22 mouse cellular contexts compared by ENCODE assay signal in the genomic region with DNA sequence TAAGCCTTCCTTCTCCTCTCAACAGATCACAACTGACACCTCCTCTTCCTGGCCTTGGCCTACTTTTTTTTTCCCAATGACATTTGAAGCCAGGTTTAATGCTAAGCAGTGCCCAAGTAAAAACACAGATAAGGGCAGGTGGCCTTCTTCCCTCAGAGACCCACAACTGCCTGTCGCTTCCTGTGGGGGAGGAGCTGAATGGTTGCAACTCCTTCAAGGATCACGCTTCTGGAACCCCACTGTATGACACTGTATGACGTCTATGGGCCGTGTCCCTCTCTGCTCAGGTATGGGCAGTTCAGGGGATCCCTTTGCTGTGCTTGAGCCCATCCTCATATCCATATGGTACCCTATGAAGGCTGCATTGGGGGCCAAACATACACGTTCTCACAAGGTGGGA.
DNase-seq lines count a peak whose midpoint lies in the region; ATAC-seq and TF ChIP-seq lines count a peak whose summit lies in the region.
"Had no signal": no experiment of that assay in that cellular context is flagged by ENCODE, and none has a peak within 500 bp of the region (broad histone marks: within the 10 kb centered on the region; RNA-seq: fewer than 3 reads in every experiment).

No protein-coding gene starts in this region.

- no peaks in the 10 kb centered on the region for H3K27me3 ChIP-seq in heart, embryonic 11.5 days (ENCODE audit: control insufficient read depth, insufficient read depth, low read length)
- H3K27me3 ChIP-seq in G1E (ENCODE audit: insufficient read depth, low read length) = peaks cover 10% of the 10 kb centered on the region; the same call in 1 of the 2 replicates
- H3K27me3 ChIP-seq: forebrain, embryonic 13.5 days; heart, embryonic 12.5 days; heart, embryonic 15.5 days had no signal

- no peak overlapping the region for H3K4me3 ChIP-seq in heart, embryonic 11.5 days (ENCODE audit: low read depth, low read length)
- H3K4me3 ChIP-seq in G1E (ENCODE audit: low read depth, low read length) = no peak overlapping the region
- H3K4me3 ChIP-seq: forebrain, embryonic 10.5 days; forebrain, embryonic 13.5 days; heart, embryonic 12.5 days; heart, embryonic 15.5 days; hindbrain, embryonic 10.5 days; hindbrain, embryonic 13.5 days had no signal

- 71% methylated on average over 5 of the region's 5 CpGs for WGBS in heart, embryonic 11.5 days (ENCODE audit: insufficient replicate concordance)

- no peak for TF ChIP-seq CTCF in G1E (IDR thresholded peaks at IDR 0.05; ENCODE audit: low read depth, low read length)

- no peak overlapping the region for H3K4me2 ChIP-seq in heart, embryonic 11.5 days
- H3K4me2 ChIP-seq: forebrain, embryonic 13.5 days; heart, embryonic 12.5 days; heart, embryonic 15.5 days; hindbrain, embryonic 13.5 days had no signal

- no peaks in the 10 kb centered on the region; the same call in 1 of the 2 replicates for H3K4me1 ChIP-seq in heart, embryonic 11.5 days (ENCODE audit: control insufficient read depth, insufficient read depth, low read length)
- H3K4me1 ChIP-seq in G1E (ENCODE audit: insufficient read depth, low read depth, low read length) = peaks cover 48% of the 10 kb centered on the region
- H3K4me1 ChIP-seq: forebrain, embryonic 13.5 days; hindbrain, embryonic 10.5 days had no signal

- H3K36me3 ChIP-seq in heart, embryonic 11.5 days (ENCODE audit: control insufficient read depth, insufficient read depth, low read length) = no peaks in the 10 kb centered on the region
- no peaks in the 10 kb centered on the region for H3K36me3 ChIP-seq in G1E (replicated peaks)
- H3K36me3 ChIP-seq: forebrain, embryonic 10.5 days; heart, embryonic 12.5 days; heart, embryonic 15.5 days; hindbrain, embryonic 10.5 days; hindbrain, embryonic 13.5 days had no signal

- ATAC-seq in heart, embryonic 11.5 days (replicated peaks; ENCODE audit: insufficient number of reproducible peaks, low FRiP score, low TSS enrichment) = no peak
- 0 out of 2 replicates have a peak, but pooled peaks have one; percentile 40 for ATAC-seq in G1E (ENCODE audit: extremely low read depth, insufficient number of reproducible peaks, low FRiP score, poor library complexity, severe bottlenecking)
- ATAC-seq: activated CD4-positive, CD25-positive, alpha-beta regulatory T cell, adult 4 months had no signal

- peak; percentile 76 for DNase-seq in heart, adult 11 months
- DNase-seq in G1E (ENCODE audit: low spot score) = no peak
- peak; percentile 13 to 14 for DNase-seq in thymus, postnatal 10 days (ENCODE audit: low spot score in 2 of 2)
- DNase-seq in adrenal gland, postnatal 36 days = no peak
- DNase-seq in kidney, postnatal 36 days = no peak
- DNase-seq: adrenal gland, adult 8-10 months; adrenal gland, postnatal 25 days; cerebellum, adult 18-20 months; cerebellum, adult 9-10 months; cerebellum, postnatal 14 days; gastrocnemius, postnatal 10 days; gastrocnemius, postnatal 36 days; heart, postnatal 10 days; heart, postnatal 36 days had no signal

- H3K9me3 ChIP-seq in heart, embryonic 11.5 days (replicated peaks; ENCODE audit: control insufficient read depth, low read length) = no peaks in the 10 kb centered on the region
- H3K9me3 ChIP-seq in G1E (replicated peaks) = no peaks in the 10 kb centered on the region
- H3K9me3 ChIP-seq: forebrain, embryonic 10.5 days; forebrain, embryonic 13.5 days; heart, embryonic 12.5 days; heart, embryonic 15.5 days; hindbrain, embryonic 10.5 days; hindbrain, embryonic 13.5 days had no signal

- no peak overlapping the region for H3K9ac ChIP-seq in heart, embryonic 11.5 days (ENCODE audit: low read depth, low read length)
- H3K9ac ChIP-seq: forebrain, embryonic 13.5 days; heart, embryonic 12.5 days; heart, embryonic 15.5 days; hindbrain, embryonic 13.5 days had no signal

- H3K27ac ChIP-seq in heart, embryonic 11.5 days (ENCODE audit: low read depth, low read length) = no peak overlapping the region
- H3K27ac ChIP-seq: forebrain, embryonic 10.5 days; forebrain, embryonic 13.5 days; heart, embryonic 15.5 days; hindbrain, embryonic 13.5 days had no signal

Comparison
In these comparisons a context has a peak if more than half of its experiments do, and no peak if none do; other contexts are left out.
1. DNase-seq: peak in heart, adult 11 months (single experiment) and thymus, postnatal 10 days (2 of 2); none in G1E (single experiment), adrenal gland, postnatal 36 days (0 of 2) and kidney, postnatal 36 days (0 of 2).